Mouse (Mus musculus) left cerebral cortex, postnatal 10 days (tissue): ENCODE results near the gene Gm2026. TPM values are rescaled to one million over a fixed set of nuclear protein-coding genes. Genes with fewer than 3 reads are reported as not detected.
"Not testable (repeated sequence)": the region's sequence is repeated elsewhere in the genome, so short reads cannot be mapped to it uniquely, and the experiment has no call there.

Experiments used
- DNase-seq, 2 experiments: peaks; one replicate each; pipeline ENCODE4 v3.0.0; 2021 to 2022; ENCODE audit warnings: low spot score in 2 of 2, mixed read lengths in 1 of 2; ENCODE audit errors: extremely low spot score in 1 of 2
- intact Hi-C: fragments of 180-260 bp; cut with DNase I; formaldehyde crosslinking; loops from one replicate; pipeline ENCODE4 v1.15.1; 2025
- total RNA-seq, 2 experiments: library from RNA; stranded (reverse); gene quantifications; 2 replicates each; pipeline ENCODE4 v1.2.3; 2021

Gene Gm2026
- total RNA-seq = 10 to 100 TPM; 52.5 to 54.3 TPM

DNA sequence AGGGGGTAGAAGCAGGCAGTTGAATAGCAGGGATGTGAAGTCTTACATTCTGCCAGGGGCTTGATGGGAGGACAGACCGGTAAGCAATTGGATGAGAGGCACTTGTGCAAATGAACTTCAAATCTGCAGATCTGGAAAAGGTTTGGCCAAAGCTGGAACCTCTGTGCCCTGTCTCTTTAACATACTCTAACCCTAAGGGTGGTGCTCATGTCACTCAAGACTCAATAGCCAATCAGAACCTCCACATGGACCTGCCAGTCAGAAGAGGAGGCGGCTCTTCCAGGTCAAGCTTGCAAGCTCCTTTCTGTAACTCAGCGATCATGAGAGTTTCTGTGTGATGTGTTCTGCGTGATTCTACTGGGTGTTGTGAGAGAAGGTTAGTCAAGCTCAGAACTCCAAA, at the start of gene Gm2026:
Gm2026 (plus strand) TSS at position 301 of the 400 bp plus-strand sequence.
- DNase-seq, intact Hi-C loops: not testable (repeated sequence)

DNA sequence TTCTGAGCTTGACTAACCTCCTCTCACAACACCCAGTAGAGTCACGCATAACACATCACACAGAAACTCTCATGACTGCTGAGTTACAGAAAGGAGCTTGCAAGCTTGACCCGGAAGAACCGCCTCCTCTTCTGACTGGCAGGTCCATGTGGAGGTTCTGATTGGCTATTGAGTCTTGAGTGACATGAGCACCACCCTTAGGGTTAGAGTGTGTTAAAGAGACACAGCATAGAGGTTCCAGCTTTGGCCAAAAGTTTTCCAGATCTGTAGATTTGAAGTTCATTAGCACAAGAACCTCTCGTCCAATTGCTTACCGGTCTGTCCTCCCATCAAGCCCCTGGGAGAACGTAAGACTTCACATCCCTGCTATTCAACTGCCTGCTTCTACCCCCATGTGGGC, 34.1 kb upstream of the Gm2026 start, which contains the start of gene Zfp966:
Zfp966 (minus strand) TSS at position 101 of the 400 bp plus-strand sequence.
- intact Hi-C loops, DNase-seq: not testable (repeated sequence)

Other genes starting within 250 kb of the Gm2026 start
- not detected for gene Gm2007, start 223.8 kb upstream of the Gm2026 start, total RNA-seq
- gene Gm14288, start 164.2 kb upstream of the Gm2026 start, total RNA-seq = 1 to 10 TPM in 1 of 2 experiments, not detected in 1; 8.5 TPM
- gene Gm6710, start 96.1 kb upstream of the Gm2026 start, total RNA-seq = 10 to 100 TPM; 60.9 to 67.1 TPM
- 1 to 10 TPM; 3.7 to 4.3 TPM for gene Zfp966, start 34.2 kb upstream of the Gm2026 start, total RNA-seq
- 1 to 10 TPM; 2.8 to 3.2 TPM for gene Gm2004, start 184.5 kb downstream of the Gm2026 start, total RNA-seq